Mouse (Mus musculus): ENCODE measurements at regions not wholly inside any gene's neighbourhood (a gene's known extent, or its start where the extent isn't known, plus 50 kb on each side); places are given as distances from the start of the nearest gene placed in this dataset.

DNA sequence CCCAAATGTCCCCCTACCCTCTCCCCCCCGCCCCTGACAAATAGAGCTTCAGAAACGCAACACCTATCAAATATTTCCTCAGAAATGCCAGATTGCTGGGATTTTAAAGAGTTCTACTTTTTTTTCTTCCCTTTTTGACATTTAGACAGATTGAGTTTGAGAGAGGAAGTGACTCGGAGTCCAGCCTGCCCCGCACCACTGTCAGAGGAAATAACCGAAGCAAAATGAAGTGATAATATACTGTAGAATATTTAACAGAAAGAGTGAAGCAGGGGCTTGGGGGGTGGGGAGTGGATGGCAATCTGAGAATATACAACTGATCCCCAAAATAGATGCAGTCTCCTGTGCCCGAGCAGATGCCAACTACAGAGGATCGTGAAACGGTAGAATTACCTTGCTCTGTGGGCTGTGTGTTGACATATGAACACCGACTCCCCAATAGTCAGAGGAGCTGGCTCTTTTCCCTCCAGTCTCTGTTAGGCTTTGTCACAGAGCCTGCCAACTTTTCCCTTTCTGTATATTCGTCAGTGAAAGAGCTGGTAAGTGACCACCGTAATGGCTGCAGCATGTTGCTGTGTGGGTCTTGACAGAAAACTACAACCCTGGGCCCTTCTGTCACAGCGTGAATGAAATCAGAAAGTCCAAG is 2800.9 kb upstream of the Gm7489 start:
- Histone ChIP-seq H3K4me3 (replicated peaks) (no peak overlapping the region), H3K9me3 (no peaks in the 10 kb centered on the region), H3K27me3 (replicated peaks) (no peaks in the 10 kb centered on the region), H3K4me1 (no peaks in the 10 kb centered on the region), H3K36me3 (replicated peaks; ENCODE audit: low read length) (no peaks in the 10 kb centered on the region)
- no peak for TF ChIP-seq GATA1 (IDR thresholded peaks at IDR 0.05; ENCODE audit: borderline replicate concordance, low read length)
- TF ChIP-seq FLI1 (IDR thresholded peaks at IDR 0.05; ENCODE audit: low read length) = no peak

DNA sequence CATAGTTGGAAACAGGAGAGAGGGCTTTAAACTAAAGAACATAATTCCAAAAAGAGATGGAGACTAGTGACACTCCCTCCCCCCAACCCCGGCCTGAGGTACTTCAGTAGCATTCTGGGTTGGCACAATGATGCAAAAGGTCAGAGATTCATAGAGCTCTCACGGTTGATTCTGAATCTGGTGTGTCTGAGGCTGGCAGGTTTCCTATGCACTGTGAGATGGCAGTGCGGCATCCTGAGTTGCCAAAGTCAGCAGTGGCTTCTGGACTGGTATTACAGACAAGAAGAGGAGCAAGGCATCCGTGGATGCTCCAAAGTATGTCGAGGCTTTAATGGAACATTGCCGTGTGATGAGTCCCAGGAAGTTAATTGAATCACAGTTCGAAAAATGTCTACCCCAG is 2791.8 kb upstream of the Gm7489 start:
- Histone ChIP-seq H3K36me3 (replicated peaks; ENCODE audit: low read length) (no peaks in the 10 kb centered on the region), H3K9me3 (no peaks in the 10 kb centered on the region), H3K4me3 (replicated peaks) (no peak overlapping the region), H3K4me1 (no peaks in the 10 kb centered on the region), H3K27me3 (replicated peaks) (no peaks in the 10 kb centered on the region)
- TF ChIP-seq FLI1 (IDR thresholded peaks at IDR 0.05; ENCODE audit: low read length) (no peak), GATA1 (IDR thresholded peaks at IDR 0.05; ENCODE audit: borderline replicate concordance, low read length) (no peak)

DNA sequence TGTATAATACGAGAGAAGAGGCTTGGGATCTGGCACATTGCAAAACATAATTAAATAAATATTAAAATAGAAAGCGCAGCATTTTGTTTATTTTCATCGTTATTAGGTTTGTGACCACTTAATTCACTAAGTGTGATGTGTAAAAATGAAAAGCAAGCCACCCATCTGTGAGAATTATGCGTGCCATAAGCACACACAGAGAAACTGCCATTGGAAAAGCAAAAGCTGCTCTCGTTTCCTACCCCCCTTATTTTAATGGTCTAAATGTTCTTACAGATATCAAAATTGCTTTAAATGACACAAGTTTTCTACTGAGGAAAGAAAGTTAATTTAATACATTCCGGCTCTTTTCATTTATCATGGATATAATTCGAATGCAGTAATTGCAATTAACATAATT is 2780.8 kb upstream of the Gm7489 start:
- Histone ChIP-seq H3K4me1 (no peaks in the 10 kb centered on the region), H3K27me3 (replicated peaks) (no peaks in the 10 kb centered on the region), H3K9me3 (0 out of 2 replicates have a peak, but pooled peaks cover 6% of the 10 kb centered on the region), H3K36me3 (replicated peaks; ENCODE audit: low read length) (no peaks in the 10 kb centered on the region), H3K4me3 (replicated peaks) (no peak overlapping the region)
- TF ChIP-seq GATA1 (IDR thresholded peaks at IDR 0.05; ENCODE audit: borderline replicate concordance, low read length) (no peak), FLI1 (IDR thresholded peaks at IDR 0.05; ENCODE audit: low read length) (no peak)

DNA sequence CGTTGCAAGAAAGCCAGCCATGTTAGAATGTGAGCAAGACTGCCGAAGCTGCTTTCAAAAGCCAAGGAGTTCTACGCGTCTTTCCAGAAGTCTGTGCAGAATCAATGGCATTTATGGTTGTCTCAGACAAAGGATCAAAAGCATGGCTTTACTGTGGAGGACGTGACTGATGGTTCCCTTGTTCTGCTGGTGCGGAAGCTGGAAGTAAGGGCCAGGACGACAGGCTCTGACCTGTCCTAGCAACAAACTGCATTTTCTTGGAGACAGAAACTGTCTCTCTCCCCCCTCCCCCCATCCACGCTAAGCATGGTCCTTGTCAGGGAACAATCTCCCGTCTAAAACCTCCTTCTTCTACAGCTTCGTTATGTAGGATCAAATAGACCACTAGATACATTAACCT is 2780.3 kb upstream of the Gm7489 start:
- H3K36me3 ChIP-seq (replicated peaks; ENCODE audit: low read length) = no peaks in the 10 kb centered on the region
- H3K4me3 ChIP-seq (replicated peaks) = no peak overlapping the region
- no peaks in the 10 kb centered on the region for H3K4me1 ChIP-seq
- TF ChIP-seq GATA1 (IDR thresholded peaks at IDR 0.05; ENCODE audit: borderline replicate concordance, low read length) (no peak), FLI1 (IDR thresholded peaks at IDR 0.05; ENCODE audit: low read length) (no peak)
- no peaks in the 10 kb centered on the region for H3K27me3 ChIP-seq (replicated peaks)
- 0 out of 2 replicates have a peak, but pooled peaks cover 6% of the 10 kb centered on the region for H3K9me3 ChIP-seq

DNA sequence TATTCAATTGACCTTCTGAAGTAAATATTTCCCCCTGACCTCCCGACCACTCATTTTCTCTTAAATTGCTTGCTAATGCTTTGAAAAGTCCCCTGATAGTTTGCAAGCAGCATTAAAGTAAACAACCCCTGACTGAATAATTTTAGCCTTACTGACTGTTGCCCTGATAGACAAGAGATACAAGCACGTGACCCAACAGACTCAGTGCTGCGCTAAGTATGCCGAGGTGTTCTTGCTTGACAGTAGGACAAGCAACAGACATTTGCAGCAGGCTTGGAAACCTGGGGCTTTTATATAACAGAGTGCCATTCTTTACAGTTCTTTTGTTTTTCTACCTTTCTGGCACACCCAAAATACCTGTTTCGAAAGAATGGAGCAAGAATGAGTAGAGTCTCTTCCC is 2779.9 kb upstream of the Gm7489 start:
- Histone ChIP-seq H3K36me3 (replicated peaks; ENCODE audit: low read length) (no peaks in the 10 kb centered on the region), H3K27me3 (replicated peaks) (no peaks in the 10 kb centered on the region), H3K4me3 (replicated peaks) (no peak overlapping the region), H3K4me1 (no peaks in the 10 kb centered on the region), H3K9me3 (0 out of 2 replicates have a peak, but pooled peaks cover 6% of the 10 kb centered on the region)
- no peak for TF ChIP-seq FLI1 (IDR thresholded peaks at IDR 0.05; ENCODE audit: low read length)
- TF ChIP-seq GATA1 (IDR thresholded peaks at IDR 0.05; ENCODE audit: borderline replicate concordance, low read length) = no peak

DNA sequence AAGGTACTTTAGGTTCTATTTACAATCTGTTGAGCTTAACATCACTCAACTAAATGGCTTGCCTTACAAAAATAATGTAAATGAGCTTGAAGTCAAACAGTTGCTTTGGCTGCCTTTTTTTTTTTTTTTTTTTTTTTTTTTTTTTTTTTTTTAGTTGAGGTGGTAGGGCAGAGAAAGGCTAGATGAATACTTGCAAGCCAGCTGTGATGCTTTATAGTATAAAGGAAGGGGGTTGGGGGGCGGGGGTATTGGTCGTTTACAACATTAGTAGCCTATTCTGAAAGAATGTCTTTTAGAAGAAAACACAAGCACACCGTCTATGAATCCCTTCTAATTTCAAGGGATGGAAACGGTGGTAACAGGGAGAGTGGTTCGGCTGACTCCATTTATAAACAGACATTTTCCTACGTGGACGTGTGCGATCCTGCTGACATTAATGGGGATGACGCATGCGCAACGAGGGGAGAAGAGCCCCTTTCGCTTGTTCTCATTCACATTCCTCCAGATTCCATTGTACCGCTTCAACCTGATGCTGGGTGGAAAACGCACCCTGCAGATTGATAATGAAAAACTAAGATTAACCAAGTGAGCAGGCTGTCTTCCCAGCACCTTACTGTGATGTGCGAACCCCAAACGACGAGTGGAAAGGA is 2779.2 kb upstream of the Gm7489 start:
- no peaks in the 10 kb centered on the region for H3K27me3 ChIP-seq (replicated peaks)
- H3K9me3 ChIP-seq = 0 out of 2 replicates have a peak, but pooled peaks cover 6% of the 10 kb centered on the region
- no peaks in the 10 kb centered on the region for H3K36me3 ChIP-seq (replicated peaks; ENCODE audit: low read length)
- no peak overlapping the region for H3K4me3 ChIP-seq (replicated peaks)
- TF ChIP-seq GATA1 (IDR thresholded peaks at IDR 0.05; ENCODE audit: borderline replicate concordance, low read length) (no peak), FLI1 (IDR thresholded peaks at IDR 0.05; ENCODE audit: low read length) (no peak)
- no peaks in the 10 kb centered on the region for H3K4me1 ChIP-seq

- no peaks in the 10 kb centered on the region for H3K36me3 ChIP-seq (replicated peaks; ENCODE audit: low read length)
- H3K9me3 ChIP-seq = 0 out of 2 replicates have a peak, but pooled peaks cover 3% of the 10 kb centered on the region
- TF ChIP-seq GATA1 (IDR thresholded peaks at IDR 0.05; ENCODE audit: borderline replicate concordance, low read length) (no peak), FLI1 (IDR thresholded peaks at IDR 0.05; ENCODE audit: low read length) (no peak)
- H3K4me3 ChIP-seq (replicated peaks) = no peak overlapping the region
- H3K4me1 ChIP-seq = no peaks in the 10 kb centered on the region
- H3K27me3 ChIP-seq (replicated peaks) = no peaks in the 10 kb centered on the region
Observed at GRCm38 (mm10) chr15:51110186-51110585, 2774.5 kb upstream of the Gm7489 start.

DNA sequence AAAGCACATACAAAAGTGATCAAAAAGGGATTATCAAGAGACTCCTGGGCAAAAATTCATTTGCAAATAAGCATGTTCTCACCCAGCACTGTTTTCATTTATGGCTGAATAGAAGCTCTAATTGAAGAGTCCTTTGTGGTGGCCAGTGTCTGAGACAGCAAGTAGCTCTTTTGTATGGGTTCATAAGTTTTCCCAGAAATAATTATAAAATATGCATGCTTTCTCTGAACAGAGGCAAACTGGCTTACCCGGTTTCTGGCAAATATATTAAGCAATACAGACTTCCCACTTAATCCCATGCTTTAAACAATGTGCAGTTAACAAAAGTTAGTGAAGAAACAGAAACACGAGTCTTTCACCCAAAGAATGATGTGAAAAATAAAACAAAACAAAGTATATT is 2758.8 kb upstream of the Gm7489 start:
- TF ChIP-seq FLI1 (IDR thresholded peaks at IDR 0.05; ENCODE audit: low read length) (no peak), GATA1 (IDR thresholded peaks at IDR 0.05; ENCODE audit: borderline replicate concordance, low read length) (no peak)
- Histone ChIP-seq H3K9me3 (no peaks in the 10 kb centered on the region), H3K27me3 (replicated peaks) (no peaks in the 10 kb centered on the region)

GRCm38 (mm10) chr15:51131017-51131416 is 2753.7 kb upstream of the Gm7489 start:
- Histone ChIP-seq H3K9me3 (no peaks in the 10 kb centered on the region), H3K4me3 (replicated peaks) (no peak overlapping the region), H3K27me3 (replicated peaks) (no peaks in the 10 kb centered on the region), H3K36me3 (replicated peaks; ENCODE audit: low read length) (no peaks in the 10 kb centered on the region), H3K4me1 (no peaks in the 10 kb centered on the region)
- no peak for TF ChIP-seq FLI1 (IDR thresholded peaks at IDR 0.05; ENCODE audit: low read length)
- no peak for TF ChIP-seq GATA1 (IDR thresholded peaks at IDR 0.05; ENCODE audit: borderline replicate concordance, low read length)

More for the DNA sequence above, 2758.8 kb upstream of the Gm7489 start:
- Histone ChIP-seq H3K4me1 (no peaks in the 10 kb centered on the region), H3K4me3 (replicated peaks) (no peak overlapping the region), H3K36me3 (replicated peaks; ENCODE audit: low read length) (no peaks in the 10 kb centered on the region)

- Histone ChIP-seq H3K4me1 (no peaks in the 10 kb centered on the region), H3K36me3 (replicated peaks; ENCODE audit: low read length) (no peaks in the 10 kb centered on the region), H3K9me3 (no peaks in the 10 kb centered on the region), H3K27me3 (replicated peaks) (no peaks in the 10 kb centered on the region), H3K4me3 (replicated peaks) (no peak overlapping the region)
- TF ChIP-seq FLI1 (IDR thresholded peaks at IDR 0.05; ENCODE audit: low read length) (no peak), GATA1 (IDR thresholded peaks at IDR 0.05; ENCODE audit: borderline replicate concordance, low read length) (no peak)
Observed at GRCm38 (mm10) chr15:51136121-51136520, 2748.6 kb upstream of the Gm7489 start.

Measured in megakaryocyte, embryonic 14.5 days (primary cell).